Mouse (Mus musculus) embryonic facial prominence, embryonic 15.5 days (tissue): ENCODE results near the gene Flt3l. TPM values are rescaled to one million over a fixed set of nuclear protein-coding genes. Genes with fewer than 3 reads are reported as not detected.
A peak's percentile ranks its signal among the peaks of the same experiment; 100 is the strongest.
"Not testable (repeated sequence)": the region's sequence is repeated elsewhere in the genome, so short reads cannot be mapped to it uniquely, and the experiment has no call there.

Experiments
- ATAC-seq: fragments of 200-750 bp; cut with Nextera tagmentation; 2 replicates; pipeline ENCODE4 v1.8.0; 2017; ENCODE audit warnings: low read depth, moderate TSS enrichment; ENCODE audit not compliant: insufficient number of reproducible peaks, low FRiP score, low TSS enrichment
- H3K27ac ChIP-seq: fragments of 300-500 bp; sonication (generic); replicated peaks from 2 replicates; pipeline ENCODE4 v1.5.1; 2015; ENCODE audit warnings: mild to moderate bottlenecking, inconsistent platforms
- H3K27me3 ChIP-seq: fragments of 300-500 bp; sonication (generic); 2 replicates; pipeline ENCODE4 v1.6.1; 2015; ENCODE audit warnings: inconsistent platforms
- H3K36me3 ChIP-seq: fragments of 300-500 bp; sonication (generic); 2 replicates; pipeline ENCODE4 v1.6.1; 2015; ENCODE audit warnings: mild to moderate bottlenecking, inconsistent platforms
- H3K4me1 ChIP-seq: fragments of 300-500 bp; sonication (generic); 2 replicates; pipeline ENCODE4 v1.6.1; 2015; ENCODE audit warnings: inconsistent platforms
- H3K4me2 ChIP-seq: fragments of 300-500 bp; sonication (generic); replicated peaks from 2 replicates; pipeline ENCODE4 v1.6.1; 2015; ENCODE audit warnings: mild to moderate bottlenecking, inconsistent platforms
- H3K4me3 ChIP-seq: fragments of 300-500 bp; sonication (generic); replicated peaks from 2 replicates; pipeline ENCODE4 v1.5.1; 2015; ENCODE audit warnings: mild to moderate bottlenecking, inconsistent platforms
- H3K9ac ChIP-seq: fragments of 300-500 bp; sonication (generic); 2 replicates; pipeline ENCODE4 v1.6.1; 2015; ENCODE audit warnings: inconsistent platforms
- H3K9me3 ChIP-seq: fragments of 300-500 bp; sonication (generic); replicated peaks from 2 replicates; pipeline ENCODE4 v1.6.1; 2016; ENCODE audit warnings: inconsistent platforms
- WGBS: fragments of 180-500 bp; shearing (Covaris S2); methylation state at CpG from one replicate; pipeline ENCODE4 v1.1.7; 2015; 5-methylcytosine and 5-hydroxymethylcytosine counted together
- polyA plus RNA-seq: library from polyadenylated mRNA; unstranded; fragments of >200 nt; fragmentation: Nextera tagmentation; extraction: Ambion mirVana; gene quantifications from 2 replicates; pipeline ENCODE4 v1.2.1, GENCODE M21; 2015

Gene Flt3l
- polyA plus RNA-seq, 1 experiment from 2014 or later = 2.6 TPM

GRCm38 (mm10) chr7:45106441-45106840, 29.8 kb downstream of the Flt3l start:
- Histone ChIP-seq H3K36me3 (peaks cover 4% of the 10 kb centered on the region; the same call in 1 of the 2 replicates), H3K9me3 (no peaks in the 10 kb centered on the region), H3K9ac (no peak overlapping the region), H3K4me1 (peaks cover 26% of the 10 kb centered on the region), H3K27ac (no peak overlapping the region), H3K4me2 (no peak overlapping the region), H3K27me3 (no peaks in the 10 kb centered on the region), H3K4me3 (no peak overlapping the region)
- 43% methylated on average over 6 of the region's 6 CpGs for WGBS
- ATAC-seq = no peak

GRCm38 (mm10) chr7:45105491-45105890, 30.7 kb downstream of the Flt3l start:
- Histone ChIP-seq H3K4me1 (peaks cover 26% of the 10 kb centered on the region), H3K27me3 (no peaks in the 10 kb centered on the region), H3K9me3 (no peaks in the 10 kb centered on the region), H3K4me2 (no peak overlapping the region), H3K36me3 (peaks cover 6% of the 10 kb centered on the region; the same call in 1 of the 2 replicates), H3K4me3 (no peak overlapping the region), H3K27ac (no peak overlapping the region), H3K9ac (no peak overlapping the region)
- 67% methylated on average over 8 of the region's 8 CpGs for WGBS
- ATAC-seq = no peak

DNA sequence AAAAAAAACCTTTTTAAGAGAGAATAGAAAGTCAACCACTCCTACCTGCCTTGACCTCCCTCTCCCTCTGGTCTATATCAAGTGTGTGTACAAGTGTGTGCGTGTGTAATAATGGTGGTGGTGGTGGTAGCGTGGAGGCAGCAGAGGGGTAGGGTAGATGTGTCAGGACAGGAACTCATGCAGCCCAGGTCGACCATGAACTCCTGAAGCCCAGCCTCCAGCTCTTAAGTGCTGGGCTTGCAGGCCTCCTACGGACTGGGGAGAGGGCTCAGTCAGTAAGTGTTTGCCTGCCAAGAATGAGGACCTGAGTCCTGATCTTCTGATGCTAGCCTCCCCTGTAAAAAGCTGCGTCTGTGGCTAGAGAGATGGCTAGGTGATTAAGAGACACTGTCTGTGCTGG, 31.3 kb downstream of the Flt3l start:
- WGBS = 77% methylated on average over 5 of the region's 5 CpGs
- Histone ChIP-seq H3K9ac (no peak overlapping the region), H3K4me2 (no peak overlapping the region), H3K9me3 (no peaks in the 10 kb centered on the region), H3K27me3 (no peaks in the 10 kb centered on the region), H3K4me3 (no peak overlapping the region), H3K4me1 (peaks cover 26% of the 10 kb centered on the region), H3K27ac (no peak overlapping the region), H3K36me3 (peaks cover 6% of the 10 kb centered on the region; the same call in 1 of the 2 replicates)
- ATAC-seq = no peak

- no peaks in the 10 kb centered on the region for H3K9me3 ChIP-seq
- no peaks in the 10 kb centered on the region for H3K27me3 ChIP-seq
- H3K36me3 ChIP-seq = peaks cover 6% of the 10 kb centered on the region; the same call in 1 of the 2 replicates
- H3K4me2 ChIP-seq = peak within 1 kb of the TSS; percentile 64
- H3K4me3 ChIP-seq = peak within 1 kb of the TSS; percentile 45
- H3K9ac ChIP-seq = peak within 1 kb of the TSS; percentile 60
- H3K4me1 ChIP-seq = peaks cover 26% of the 10 kb centered on the region
- WGBS = 23% methylated on average over 7 of the region's 7 CpGs
- H3K27ac ChIP-seq = peak within 1 kb of the TSS; percentile 96
- peak; percentile 98 for ATAC-seq
These were observed 32.5 kb downstream of the Flt3l start, which contains the start of gene Fcgrt for GRCm38 (mm10) chr7:45103652-45104180. TSS of gene Fcgrt (minus strand) at chr7:45103851.

DNA sequence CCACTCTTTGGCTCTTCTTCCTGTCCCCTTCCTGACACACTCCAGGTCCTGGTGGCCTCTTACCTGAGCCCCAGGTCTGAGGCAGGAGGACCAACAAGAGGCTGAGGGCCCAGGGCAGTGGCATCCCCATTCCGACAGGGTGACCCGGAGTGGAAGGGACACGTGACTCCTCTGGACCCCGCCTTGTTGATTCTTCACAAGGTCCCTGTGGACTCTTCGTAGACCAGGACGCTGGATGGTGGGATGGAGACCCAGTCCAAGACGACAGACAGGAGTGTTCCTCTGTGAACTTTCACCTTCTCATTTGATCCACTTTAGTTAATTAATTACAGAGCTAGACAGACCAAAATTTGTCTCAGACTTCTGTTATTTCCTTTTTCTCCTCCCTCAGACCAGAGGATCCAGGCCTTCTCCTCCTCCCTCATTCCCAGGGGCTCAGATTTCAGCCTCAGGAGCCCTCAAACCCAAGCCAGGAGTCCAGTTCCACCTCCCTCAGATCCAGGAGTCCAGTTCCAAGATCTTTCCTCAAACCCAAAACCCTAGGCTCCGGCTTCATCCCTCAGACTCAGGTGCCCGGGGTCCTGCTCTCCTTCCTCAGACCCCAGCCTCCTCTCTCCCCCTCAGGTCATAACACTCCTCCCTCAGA, 33.2 kb downstream of the Flt3l start:
- Histone ChIP-seq H3K9me3 (no peaks in the 10 kb centered on the region), H3K9ac (peak overlapping the region; percentile 60), H3K4me1 (peaks cover 26% of the 10 kb centered on the region), H3K27ac (peak overlapping the region; percentile 96), H3K4me3 (peak overlapping the region; percentile 45), H3K27me3 (no peaks in the 10 kb centered on the region), H3K4me2 (peak overlapping the region; percentile 64), H3K36me3 (peaks cover 6% of the 10 kb centered on the region; the same call in 1 of the 2 replicates)
- no peak for ATAC-seq
- WGBS = 41% methylated on average over 9 of the region's 9 CpGs

GRCm38 (mm10) chr7:45102441-45102840, 33.8 kb downstream of the Flt3l start:
- WGBS = 81% methylated on average over 11 of the region's 11 CpGs
- no peaks in the 10 kb centered on the region for H3K9me3 ChIP-seq
- no peak overlapping the region for H3K9ac ChIP-seq
- peaks cover 26% of the 10 kb centered on the region for H3K4me1 ChIP-seq
- H3K27ac ChIP-seq = peak overlapping the region; percentile 96; the same call in 1 of the 2 replicates
- H3K4me2 ChIP-seq = peak overlapping the region; percentile 64
- peak overlapping the region; percentile 45 for H3K4me3 ChIP-seq
- H3K36me3 ChIP-seq = peaks cover 9% of the 10 kb centered on the region; the same call in 1 of the 2 replicates
- no peak for ATAC-seq
- no peaks in the 10 kb centered on the region for H3K27me3 ChIP-seq

- Histone ChIP-seq H3K4me1 (peaks cover 26% of the 10 kb centered on the region), H3K4me2 (no peak overlapping the region), H3K36me3 (peaks cover 18% of the 10 kb centered on the region; the same call in 1 of the 2 replicates), H3K9ac (no peak overlapping the region), H3K27me3 (no peaks in the 10 kb centered on the region), H3K4me3 (no peak overlapping the region), H3K9me3 (no peaks in the 10 kb centered on the region), H3K27ac (no peak overlapping the region)
- no peak for ATAC-seq
- 95% methylated on average over 6 of the region's 6 CpGs for WGBS
These were observed 36.2 kb downstream of the Flt3l start for GRCm38 (mm10) chr7:45100046-45100445.

GRCm38 (mm10) chr7:45098541-45099240, 37.5 kb downstream of the Flt3l start:
- Histone ChIP-seq H3K4me2 (no peak overlapping the region), H3K4me3 (no peak overlapping the region), H3K27ac (no peak overlapping the region), H3K27me3 (no peaks in the 10 kb centered on the region), H3K9ac (no peak overlapping the region), H3K9me3 (no peaks in the 10 kb centered on the region), H3K4me1 (peaks cover 23% of the 10 kb centered on the region), H3K36me3 (peaks cover 18% of the 10 kb centered on the region; the same call in 1 of the 2 replicates)
- ATAC-seq = no peak
- WGBS = 88% methylated on average over 8 of the region's 8 CpGs

- no peaks in the 10 kb centered on the region for H3K9me3 ChIP-seq
- no peak overlapping the region for H3K27ac ChIP-seq
- H3K27me3 ChIP-seq = no peaks in the 10 kb centered on the region
- 46% methylated on average over 6 of the region's 6 CpGs for WGBS
- no peak overlapping the region for H3K4me2 ChIP-seq
- peaks cover 18% of the 10 kb centered on the region; the same call in 1 of the 2 replicates for H3K36me3 ChIP-seq
- peaks cover 23% of the 10 kb centered on the region for H3K4me1 ChIP-seq
- ATAC-seq = no peak
- H3K9ac ChIP-seq = no peak overlapping the region
- no peak overlapping the region for H3K4me3 ChIP-seq
These were observed 38.8 kb downstream of the Flt3l start for GRCm38 (mm10) chr7:45097479-45097878.

GRCm38 (mm10) chr7:45095965-45096364, 40.3 kb downstream of the Flt3l start:
- H3K36me3 ChIP-seq = peaks cover 12% of the 10 kb centered on the region; the same call in 1 of the 2 replicates
- not testable (repeated sequence) for H3K4me2 ChIP-seq, H3K27me3 ChIP-seq, H3K9ac ChIP-seq, H3K9me3 ChIP-seq, H3K4me3 ChIP-seq, ATAC-seq, H3K27ac ChIP-seq
- 90% methylated on average over 14 of the region's 14 CpGs for WGBS
- peaks cover 13% of the 10 kb centered on the region for H3K4me1 ChIP-seq

- no peaks in the 10 kb centered on the region for H3K9me3 ChIP-seq
- no peak for ATAC-seq
These were observed 40.9 kb downstream of the Flt3l start for GRCm38 (mm10) chr7:45095367-45095766.

More at GRCm38 (mm10) chr7:45095367-45095766, 40.9 kb downstream of the Flt3l start:
- Histone ChIP-seq H3K9ac (no peak overlapping the region), H3K4me2 (no peak overlapping the region), H3K4me3 (no peak overlapping the region), H3K27ac (0 out of 2 replicates have a peak overlapping the region, but pooled peaks have one; percentile 11), H3K36me3 (peaks cover 12% of the 10 kb centered on the region; the same call in 1 of the 2 replicates), H3K27me3 (no peaks in the 10 kb centered on the region), H3K4me1 (peaks cover 16% of the 10 kb centered on the region)
- WGBS = 76% methylated on average over 6 of the region's 6 CpGs
